Mouse (Mus musculus) E14TG2a.4 (cell line): Measurements from ENCODE around the gene Trmt10c.

Source experiments
- CTCF ChIP-seq: conservative IDR thresholded peaks from 2 replicates; pipeline ENCODE4 v1.5.1; 2014; ENCODE audit warnings: low read length
- NANOG ChIP-seq: IDR thresholded peaks from 2 replicates; pipeline ENCODE4 v1.6.1; 2014; ENCODE audit warnings: borderline replicate concordance, low read length, mixed read lengths
- POU5F1 ChIP-seq: IDR thresholded peaks from 2 replicates; pipeline ENCODE4 v1.6.1; 2014; ENCODE audit warnings: low read length, borderline replicate concordance

DNA sequence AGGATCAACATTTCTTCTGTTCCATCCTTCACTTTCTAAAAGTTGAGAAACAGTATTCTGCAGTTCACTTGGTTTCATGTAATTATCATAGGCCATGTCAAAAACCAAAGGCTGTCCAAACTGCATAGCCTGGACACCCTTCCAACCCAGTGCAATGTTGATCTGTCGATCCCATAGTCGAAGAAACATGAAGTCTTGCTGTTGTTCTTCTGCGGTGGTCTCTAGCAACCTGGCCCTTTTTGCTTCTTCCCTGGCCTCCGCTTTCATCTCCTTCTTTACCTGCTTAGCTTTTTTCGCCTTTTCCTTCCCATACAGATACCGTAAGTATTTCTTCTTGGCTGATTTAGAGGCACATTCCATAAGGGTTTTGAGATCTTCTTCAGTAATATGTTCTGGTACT lies 3.1 kb downstream of the Trmt10c start:
- TF ChIP-seq CTCF (no peak), NANOG (no peak), POU5F1 (no peak)
